Mouse (Mus musculus) ovary, postnatal 10 days (tissue): ENCODE results near the gene Pofut2.

Experiments used
- DNase-seq: peaks from one replicate; pipeline ENCODE4 v3.0.0; 2022; ENCODE audit warnings: low spot score

The Pofut2 gene

DNA sequence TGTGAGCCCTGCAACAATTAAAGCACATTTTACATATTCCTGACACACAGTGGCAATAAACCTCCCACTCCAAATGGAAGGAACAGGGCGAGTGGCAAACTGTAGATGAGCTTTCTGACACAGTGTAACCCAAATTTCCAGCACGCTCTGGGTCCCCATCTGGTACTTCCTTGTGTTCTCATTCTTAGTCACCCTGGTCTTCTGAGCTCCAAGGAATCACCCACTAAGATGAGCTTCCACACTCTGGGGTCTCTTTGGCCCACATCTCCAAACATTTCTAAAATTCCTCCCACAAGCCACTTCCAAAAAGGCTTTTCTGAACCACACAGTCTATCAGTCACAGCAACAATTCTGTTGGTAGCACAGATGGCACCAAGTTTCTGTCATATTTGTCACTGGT, 56.7 kb downstream of the Pofut2 start:
- no peak for DNase-seq
